Mouse (Mus musculus): ENCODE measurements around the gene Olfr982.

Olfr982 gene

GRCm38 (mm10) chr9:40073529-40073928, at the start of gene Olfr982:
TSS of gene Olfr982 (plus strand) at chr9:40073829.
- no peak for DNase-seq

DNA sequence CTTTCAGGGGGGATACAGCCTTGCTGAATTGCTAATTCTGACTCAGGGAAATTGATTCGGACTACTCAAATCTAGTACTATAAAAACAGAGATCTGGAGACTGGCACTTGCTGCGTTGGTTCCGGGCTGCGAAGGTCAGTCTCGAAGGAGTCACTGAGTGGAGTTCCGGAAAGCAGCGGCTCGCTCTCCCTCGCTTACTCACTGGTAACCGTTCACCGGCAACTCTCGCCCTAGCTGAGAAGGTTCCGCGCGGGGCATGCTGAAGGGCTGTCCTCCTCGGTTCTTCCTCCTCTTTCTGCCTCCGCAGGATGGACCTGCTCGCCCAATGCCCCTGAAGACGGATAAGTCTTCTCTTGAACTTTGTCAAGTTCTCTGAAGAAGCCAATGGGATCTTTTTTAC, 23.5 kb upstream of the Olfr982 start:
- DNase-seq: no peak

DNA sequence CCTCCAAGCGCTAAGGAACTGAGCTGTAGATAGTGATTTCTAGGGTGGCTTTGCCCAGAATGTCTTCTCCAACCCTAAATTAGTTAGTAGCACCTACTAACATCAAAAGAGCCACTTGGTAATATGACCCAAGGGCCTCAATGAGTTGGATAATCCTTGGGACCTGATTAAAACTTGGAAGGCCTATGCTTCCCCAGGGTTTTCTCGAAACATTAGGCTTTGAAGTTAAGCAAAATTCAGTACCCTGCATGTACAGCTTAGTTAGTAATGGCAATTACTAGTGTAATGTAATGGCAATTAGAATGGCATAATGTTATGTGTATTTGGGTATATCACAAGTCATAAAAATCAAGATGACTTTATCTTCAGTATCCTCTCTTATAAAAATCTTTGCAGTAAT, 19.9 kb downstream of the Olfr982 start, which contains the start of gene Olfr983:
Olfr983 (minus strand) TSS at position 101 of the 400 bp plus-strand sequence.
- DNase-seq: no peak

DNA sequence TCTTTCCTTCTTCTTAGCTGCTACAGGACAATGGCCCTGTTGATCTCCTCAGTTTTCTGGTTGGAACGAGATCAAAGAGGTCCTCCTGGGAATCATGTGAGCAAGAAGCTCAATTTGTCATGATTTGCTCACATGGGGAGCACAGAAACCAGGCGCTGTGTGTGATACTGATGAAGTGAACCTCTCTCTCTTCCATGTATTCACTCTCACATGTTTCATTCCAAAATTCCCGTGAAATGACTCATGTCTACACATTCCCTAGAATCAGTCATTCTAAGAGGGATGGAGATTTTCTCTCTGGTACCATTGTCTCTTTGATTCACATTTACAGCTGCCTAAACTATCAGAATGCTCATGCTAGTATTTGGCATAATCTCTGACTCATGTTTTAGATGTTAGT, 21.1 kb downstream of the Olfr982 start:
- DNase-seq: no peak

- DNase-seq: no peak
Measured at GRCm38 (mm10) chr9:40114106-40114505, 40.5 kb downstream of the Olfr982 start, which contains the start of gene Olfr984. TSS of gene Olfr984 (minus strand) at chr9:40114206.

DNA sequence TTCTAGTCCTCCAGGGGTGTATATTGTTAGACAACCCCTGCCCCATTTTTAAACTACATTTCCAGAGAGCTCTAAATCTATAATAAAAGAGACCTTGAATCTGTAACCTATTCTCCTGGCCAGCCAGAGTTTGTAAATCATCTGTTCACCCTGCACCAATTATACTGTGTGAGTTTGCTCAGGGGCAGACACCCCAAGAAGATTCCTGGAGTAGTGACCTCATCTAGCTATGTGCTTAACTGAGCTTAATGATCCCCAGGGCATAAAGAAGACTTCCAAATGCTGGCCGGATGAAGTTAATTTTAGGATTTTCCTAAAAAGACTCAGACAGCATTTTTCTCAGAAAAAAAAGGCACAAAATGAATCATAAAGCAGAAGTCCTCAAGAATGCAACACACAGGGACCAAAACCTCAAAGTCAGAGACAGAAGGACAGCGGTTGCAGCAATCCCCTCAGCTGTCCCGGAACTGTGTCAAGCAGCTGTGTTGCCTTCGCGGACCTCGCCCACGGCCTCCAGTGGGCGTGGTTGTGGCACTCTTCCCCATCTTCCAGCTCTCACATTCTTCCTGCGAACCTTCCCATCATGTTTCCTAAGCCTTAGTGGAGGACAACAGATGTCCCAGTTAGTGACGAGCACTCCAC, 43.1 kb downstream of the Olfr982 start:
- DNase-seq: peak; percentile 39

- DNase-seq: no peak
Measured at GRCm38 (mm10) chr9:40117287-40117659, 43.6 kb downstream of the Olfr982 start.

All from right cerebral cortex, adult 18-20 months (tissue).